Mouse (Mus musculus): ENCODE results near the gene Mtfp1.

Mtfp1 gene

GRCm38 (mm10) chr11:4080219-4080618, 15.0 kb downstream of the Mtfp1 start:
- peak; percentile 34 to 82 for DNase-seq (ENCODE audit: low spot score in 2 of 2)

- DNase-seq (ENCODE audit: low spot score in 2 of 2), result no peak
Observed at GRCm38 (mm10) chr11:4078267-4078933, 16.8 kb downstream of the Mtfp1 start.

- DNase-seq (ENCODE audit: low spot score in 2 of 2), result peak; percentile 41 to 78
Observed at GRCm38 (mm10) chr11:4076633-4077032, 18.6 kb downstream of the Mtfp1 start.

GRCm38 (mm10) chr11:4069664-4070063, 25.6 kb downstream of the Mtfp1 start:
- no peak for DNase-seq (ENCODE audit: low spot score in 2 of 2)

- DNase-seq (ENCODE audit: low spot score in 2 of 2), result no peak
Observed at GRCm38 (mm10) chr11:4064627-4065122, 30.6 kb downstream of the Mtfp1 start, which contains the start of gene Sec14l3. Gene Sec14l3, plus strand, starts transcription at chr11:4064841.

- DNase-seq (ENCODE audit: low spot score in 2 of 2), result no peak
Observed at GRCm38 (mm10) chr11:4062981-4063380, 32.3 kb downstream of the Mtfp1 start.

- DNase-seq (ENCODE audit: low spot score in 2 of 2), result no peak
Observed at GRCm38 (mm10) chr11:4062523-4062922, 32.7 kb downstream of the Mtfp1 start.

GRCm38 (mm10) chr11:4060866-4061575, 34.2 kb downstream of the Mtfp1 start:
- no peak for DNase-seq (ENCODE audit: low spot score in 2 of 2)

- peak; percentile 54 to 85 for DNase-seq (ENCODE audit: low spot score in 2 of 2)
Observed at GRCm38 (mm10) chr11:4053586-4053985, 41.7 kb downstream of the Mtfp1 start.

GRCm38 (mm10) chr11:4048438-4048837, 46.8 kb downstream of the Mtfp1 start:
- no peak for DNase-seq (ENCODE audit: low spot score in 2 of 2)

- DNase-seq (ENCODE audit: low spot score in 2 of 2), result no peak
Observed at GRCm38 (mm10) chr11:4047766-4048165, 47.5 kb downstream of the Mtfp1 start.

GRCm38 (mm10) chr11:4046526-4046925, 48.7 kb downstream of the Mtfp1 start:
- no peak for DNase-seq (ENCODE audit: low spot score in 2 of 2)

- DNase-seq (ENCODE audit: low spot score in 2 of 2), result no peak
Observed at GRCm38 (mm10) chr11:4043081-4043480, 52.2 kb downstream of the Mtfp1 start.

All from spleen, postnatal 4 days (tissue).